Mouse (Mus musculus): Measurements from ENCODE around the gene Ahsa1.

DNA sequence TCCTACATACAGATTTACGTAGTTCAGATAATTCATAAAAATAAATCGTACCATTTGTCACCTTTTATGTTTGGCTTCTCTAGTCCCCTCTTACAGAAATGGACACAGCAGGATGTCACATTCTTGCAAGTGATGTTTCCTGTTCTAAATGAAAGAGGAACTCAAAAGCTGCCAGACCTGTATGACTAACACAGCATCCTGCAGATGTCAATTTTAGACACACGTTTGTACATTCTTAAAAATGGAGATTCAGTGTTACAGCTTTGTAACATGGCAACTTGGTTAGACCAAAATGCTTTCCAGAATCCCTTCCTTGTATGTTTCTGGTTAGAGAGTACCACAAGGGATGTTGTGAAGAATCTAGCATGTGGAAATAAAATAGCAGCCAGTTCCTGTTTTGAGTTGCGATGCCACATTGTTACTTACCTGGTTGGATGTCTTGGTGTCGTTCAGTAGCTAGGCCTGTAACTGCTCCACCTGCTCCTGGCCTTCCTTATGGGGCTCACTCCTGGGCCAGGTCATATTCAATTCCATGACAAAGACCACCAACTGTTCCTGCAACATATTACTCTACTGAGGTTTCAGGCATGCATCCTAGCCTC is 29.3 kb upstream of the Ahsa1 start:
- TF ChIP-seq CTCF (IDR thresholded peaks at IDR 0.05): no peak
- TF ChIP-seq POLR2A (IDR thresholded peaks at IDR 0.05; ENCODE audit: insufficient read depth, low read depth, low read length): no peak

Measured in heart, adult 2 months (tissue).